Mouse (Mus musculus) gastrocnemius, postnatal 10 days (tissue): ENCODE results near the gene Fgf8. TPM values are rescaled to one million over a fixed set of nuclear protein-coding genes. Genes with fewer than 3 reads are reported as not detected.

Experiments
- DNase-seq: peaks from one replicate; pipeline ENCODE4 v3.0.0; 2021; ENCODE audit warnings: mixed read lengths
- long read RNA-seq, 2 experiments: library from polyadenylated mRNA; stranded (forward); transcript quantifications; one replicate each; pipeline ENCODE4 v2.0.0; 2021
- total RNA-seq, 2 experiments: library from RNA; stranded (reverse); gene quantifications; 2 replicates each; pipeline ENCODE4 v1.2.3; 2021

Gene Fgf8
- total RNA-seq, result not detected
- long read RNA-seq, experiment 1, result 0 reads
- long read RNA-seq, experiment 2, result 0 reads

DNA sequence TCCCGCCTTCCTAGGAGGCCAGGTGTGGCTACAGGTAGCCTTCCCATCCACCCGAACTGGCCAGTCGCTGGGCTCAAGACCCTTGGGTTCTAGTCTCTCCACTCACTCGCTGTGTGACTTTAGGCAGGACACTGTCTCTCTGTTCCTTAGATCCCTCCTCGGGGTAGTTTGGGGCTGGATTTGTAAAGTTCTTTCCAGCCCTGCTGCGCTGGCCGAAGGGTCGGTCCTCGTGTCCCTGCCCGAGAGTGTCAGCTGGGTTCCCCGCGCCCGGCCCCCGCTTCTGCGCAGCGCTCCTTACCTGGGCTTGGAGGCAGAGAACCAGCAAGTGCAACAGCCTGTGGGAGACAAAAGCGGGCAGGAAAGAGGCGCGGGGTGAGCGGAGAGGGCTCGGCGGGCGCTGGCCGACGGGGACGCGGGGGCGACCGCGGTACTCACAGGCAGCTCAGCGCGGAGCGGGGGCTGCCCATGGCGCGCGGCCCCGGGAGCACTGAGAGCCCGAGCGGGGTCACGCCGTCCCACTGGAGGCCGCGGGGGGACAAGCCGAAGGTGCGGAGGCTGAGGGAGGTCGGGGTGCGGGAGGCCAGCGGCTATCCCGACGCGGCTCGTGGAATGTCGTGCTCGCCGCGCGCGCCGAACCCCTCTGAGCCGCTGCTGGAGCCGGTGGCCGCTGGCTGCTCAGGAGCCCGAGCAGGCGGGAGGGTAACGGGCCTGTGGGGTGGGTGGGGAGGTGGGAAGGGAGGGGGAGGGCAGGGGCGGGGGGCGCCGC is at the start of gene Fgf8:
Gene Fgf8 (minus strand): TSS at position 698 of the 766 bp plus-strand sequence.
- peak; percentile 27 for DNase-seq

DNA sequence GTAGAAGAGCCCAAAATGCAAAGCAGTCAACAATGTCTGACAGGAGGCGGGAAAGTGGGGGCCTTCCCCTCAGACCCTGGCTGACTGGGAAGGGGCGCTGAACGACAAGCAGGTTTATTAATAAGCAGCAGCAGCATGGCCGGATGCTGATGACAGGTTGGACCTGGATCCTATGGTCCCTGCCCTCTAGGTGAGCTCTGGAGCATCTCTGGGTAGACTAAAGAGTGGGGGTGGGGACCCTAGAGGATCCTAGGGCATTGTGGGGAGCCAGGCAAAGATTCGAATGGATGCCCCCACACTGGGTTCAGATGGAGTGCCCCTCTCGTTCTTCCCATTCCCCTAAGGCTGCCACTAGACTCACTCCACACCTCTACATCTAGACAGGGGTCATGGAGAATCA is 49.7 kb upstream of the Fgf8 start:
- no peak for DNase-seq

DNA sequence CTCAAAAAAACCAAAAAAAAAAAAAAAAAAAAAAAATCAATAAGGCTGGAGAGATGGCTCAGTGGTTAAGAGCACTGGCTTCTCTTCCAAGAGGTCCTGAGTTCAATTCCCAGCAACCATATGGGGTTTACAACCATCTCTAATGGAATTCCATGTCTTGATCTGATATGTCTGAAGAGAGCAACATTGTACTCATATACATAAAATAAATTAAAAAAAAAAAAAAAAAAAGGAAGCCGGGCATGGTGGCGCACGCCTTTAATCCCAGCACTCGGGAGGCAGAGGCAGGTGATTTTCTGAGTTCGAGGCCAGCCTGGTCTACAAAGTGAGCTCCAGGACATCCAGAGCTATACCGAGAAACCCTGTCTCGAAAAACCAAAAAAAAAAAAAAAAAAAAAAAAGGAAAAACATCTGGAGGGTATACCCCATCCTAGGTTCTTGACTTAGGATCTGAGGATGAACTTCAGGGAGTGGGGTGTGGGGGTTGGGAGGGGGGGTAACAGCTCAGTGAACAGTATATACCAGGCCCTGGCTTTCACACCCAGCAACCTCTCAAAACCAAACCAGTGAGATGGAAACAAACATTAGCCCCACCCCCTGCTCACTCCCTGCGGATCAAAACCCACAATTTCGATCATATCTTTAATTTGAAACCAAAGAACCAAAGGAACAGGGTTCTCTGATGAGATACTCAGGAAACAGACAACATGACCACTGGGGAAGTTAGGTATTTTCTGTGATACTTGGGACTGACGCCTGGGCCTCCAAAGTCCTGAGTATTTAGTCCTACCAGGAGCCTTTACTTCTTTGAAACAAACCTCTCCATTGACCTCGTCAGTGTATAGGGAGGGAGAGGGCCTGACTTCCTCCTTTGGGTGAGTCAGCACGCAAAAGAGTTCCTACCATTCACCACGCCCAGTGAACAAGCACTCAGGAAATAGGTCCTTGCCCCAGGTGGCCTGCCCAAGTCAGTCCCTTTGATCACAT is 47.5 kb upstream of the Fgf8 start:
- no peak for DNase-seq

DNA sequence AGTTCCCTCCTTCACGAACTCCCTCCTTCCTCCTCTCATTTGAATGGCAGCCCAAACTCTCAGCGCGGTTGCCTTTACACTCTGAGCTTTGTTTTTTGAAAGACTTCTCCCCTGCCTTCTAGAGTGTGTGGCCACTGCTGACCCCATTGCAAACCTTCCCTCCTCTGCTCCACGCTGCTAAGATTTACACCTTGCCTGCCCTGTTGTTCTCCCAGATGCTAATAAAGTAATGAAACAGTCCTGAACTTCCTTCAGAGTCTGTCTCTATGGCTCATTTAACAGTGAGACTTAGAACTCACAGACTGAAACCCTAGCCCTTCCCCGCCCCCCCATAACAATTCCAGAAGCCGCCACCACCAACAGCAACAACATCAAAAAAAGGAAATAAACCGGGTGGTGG is 46.6 kb upstream of the Fgf8 start:
- no peak for DNase-seq

DNA sequence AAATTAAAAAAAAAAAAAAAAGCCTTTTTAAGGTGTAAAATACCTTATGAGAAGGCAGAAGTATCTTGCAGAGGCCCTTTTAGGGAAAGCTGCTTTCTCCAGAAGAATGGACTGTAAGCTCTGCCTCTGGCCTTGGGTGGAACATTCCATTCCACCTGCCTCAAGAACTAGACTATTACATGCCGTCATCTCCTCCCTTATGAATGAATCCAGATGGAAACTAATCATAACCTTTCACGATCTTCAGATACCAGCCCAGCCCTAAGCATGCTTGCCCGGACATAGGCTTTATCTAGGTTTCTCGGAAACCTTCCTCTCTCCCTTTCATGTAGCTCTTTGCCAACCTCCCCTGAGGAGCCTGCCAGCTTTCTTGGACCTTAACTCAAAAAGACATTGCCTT is 45.6 kb upstream of the Fgf8 start:
- DNase-seq, result no peak

DNA sequence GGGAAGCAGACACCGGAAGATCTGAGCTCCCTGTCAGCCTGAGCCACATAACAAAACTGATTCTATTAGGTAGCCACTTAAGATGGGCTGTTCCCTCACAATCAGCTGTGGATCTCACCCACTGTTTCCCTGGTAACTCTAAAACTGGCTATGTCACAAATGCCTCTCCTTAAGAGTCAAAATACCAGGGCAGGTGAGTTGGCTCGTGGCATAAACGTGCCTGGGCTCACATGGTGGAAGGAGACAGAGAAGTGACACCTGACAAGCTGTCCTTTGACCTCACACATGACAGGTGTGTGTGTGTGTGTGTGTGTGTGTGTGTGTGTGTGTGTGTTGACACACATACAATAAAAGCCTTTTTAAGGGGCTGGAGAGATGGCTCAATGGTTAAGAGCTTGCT is 44.7 kb upstream of the Fgf8 start:
- DNase-seq, result no peak

DNA sequence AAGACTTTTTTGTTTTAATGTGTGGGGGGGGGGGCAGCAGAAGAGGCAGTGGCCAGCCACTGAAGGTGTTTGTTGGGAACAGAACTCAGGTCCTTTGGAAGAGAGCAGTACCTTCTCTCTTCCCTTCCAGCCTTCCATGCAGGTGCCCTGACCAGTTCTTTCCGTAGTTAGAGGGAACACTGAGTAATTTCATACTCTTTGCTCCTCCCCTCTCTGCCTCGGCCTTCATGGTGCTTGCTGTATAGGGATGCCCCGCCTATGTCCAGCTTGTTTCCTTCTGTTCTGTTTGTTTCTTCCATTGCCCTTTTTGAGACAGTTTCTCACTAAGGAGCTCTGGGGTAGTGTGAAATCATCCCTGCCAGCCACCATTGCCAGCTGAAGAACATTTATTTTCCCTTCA is 42.8 kb upstream of the Fgf8 start:
- DNase-seq, result no peak

DNA sequence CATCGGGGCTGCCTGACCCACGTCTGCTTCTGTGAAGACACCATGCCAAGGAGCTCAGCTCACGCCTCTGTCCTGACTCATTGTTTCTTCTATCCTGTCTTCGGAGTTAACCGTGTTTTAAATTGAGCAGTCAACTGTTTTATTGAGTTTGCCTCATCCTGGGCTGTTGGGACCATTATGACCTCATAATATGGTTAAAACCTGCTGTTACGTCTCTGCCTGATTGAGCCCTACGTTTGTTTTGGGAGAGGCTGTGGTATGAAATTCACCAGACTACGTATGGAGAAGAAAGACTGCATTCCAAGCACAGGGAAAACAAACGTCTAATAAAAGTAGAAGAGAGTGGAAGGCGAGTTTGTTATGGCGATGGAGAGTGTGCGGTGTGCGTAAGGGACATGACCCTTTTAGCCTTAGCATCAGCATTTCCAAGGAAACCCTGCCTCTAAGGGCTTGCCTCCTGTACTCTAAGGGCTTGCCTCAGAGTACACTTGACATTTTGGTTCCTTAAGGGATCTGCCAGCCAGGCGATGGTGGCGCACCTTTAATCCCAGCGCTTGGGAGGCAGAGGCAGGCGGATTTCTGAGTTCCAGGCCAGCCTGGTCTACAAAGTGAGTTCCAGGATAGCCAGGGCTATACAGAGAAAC is 41.3 kb upstream of the Fgf8 start:
- DNase-seq, result no peak

DNA sequence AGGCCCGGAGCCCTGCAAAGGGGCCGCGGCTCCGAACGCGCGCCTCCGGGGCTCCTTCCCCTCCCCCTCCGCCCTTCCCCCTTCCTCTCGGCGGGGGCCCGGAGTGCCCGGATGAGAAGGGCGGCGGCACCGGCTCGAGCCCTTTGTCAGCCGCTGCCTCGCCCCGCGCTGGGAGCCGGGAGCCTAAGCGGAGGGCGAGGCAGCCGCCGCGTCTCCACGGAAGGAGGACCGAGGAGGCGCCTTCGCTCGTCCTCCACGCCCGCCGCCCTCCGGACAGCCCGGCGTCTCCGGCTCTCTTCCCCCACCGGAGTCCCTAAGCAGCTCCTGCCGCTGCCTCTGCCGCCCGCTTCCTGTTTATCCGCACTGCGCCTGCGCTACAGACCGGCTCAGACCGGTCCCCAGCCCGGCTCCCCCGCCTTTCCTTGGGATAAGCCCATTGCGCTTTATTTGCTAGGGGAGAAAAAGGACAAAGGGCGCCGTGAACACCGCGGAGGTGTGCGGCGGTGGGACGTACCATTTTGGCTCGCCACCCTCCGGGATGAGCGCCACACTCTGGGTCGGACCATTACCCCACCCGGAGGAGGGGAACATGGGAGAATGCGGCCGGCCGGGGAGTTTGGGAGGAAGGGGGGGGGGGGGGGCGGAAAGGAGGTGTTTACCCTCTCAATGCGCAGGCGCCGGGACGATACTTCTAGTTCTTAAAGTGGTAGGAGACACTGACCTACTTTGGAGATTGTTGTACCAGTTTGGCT is 40.6 kb upstream of the Fgf8 start, which contains the start of gene Mgea5:
Gene Mgea5 (minus strand): TSS at position 657 of the 752 bp plus-strand sequence.
- peak; percentile 96 for DNase-seq

DNA sequence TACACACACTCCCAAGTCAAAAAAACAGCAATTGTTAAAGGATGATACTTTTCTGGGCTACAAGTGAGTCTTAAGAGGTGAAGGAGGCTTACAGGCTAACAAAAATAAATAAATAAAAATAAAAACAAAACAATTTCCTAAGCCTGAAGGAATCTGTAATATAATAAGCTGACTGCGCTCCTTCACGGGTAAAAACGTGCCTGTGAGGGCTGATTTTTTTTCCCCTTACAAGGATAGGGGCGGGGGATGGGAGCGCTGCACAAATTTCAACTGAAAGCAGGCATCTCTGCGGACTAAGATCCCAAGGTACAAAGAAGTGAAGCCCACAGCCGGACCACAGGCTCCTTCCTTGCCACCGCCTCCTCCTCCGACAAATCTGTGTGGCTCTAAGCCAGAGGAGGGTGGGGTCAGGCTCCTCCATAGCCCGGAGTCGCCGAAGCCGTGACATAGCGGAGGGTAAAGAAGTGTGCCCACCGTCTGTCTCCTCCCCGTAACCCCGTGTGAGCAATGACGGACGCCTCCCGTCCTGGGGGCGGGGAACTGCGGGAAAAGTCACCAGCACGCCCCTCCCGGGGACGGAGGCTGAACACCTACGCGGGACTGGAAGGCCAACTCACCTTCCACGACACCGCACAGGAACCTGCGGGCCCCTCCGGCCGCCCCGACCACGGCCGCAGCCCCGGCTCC is 39.7 kb upstream of the Fgf8 start:
- DNase-seq, result peak; percentile 62

DNA sequence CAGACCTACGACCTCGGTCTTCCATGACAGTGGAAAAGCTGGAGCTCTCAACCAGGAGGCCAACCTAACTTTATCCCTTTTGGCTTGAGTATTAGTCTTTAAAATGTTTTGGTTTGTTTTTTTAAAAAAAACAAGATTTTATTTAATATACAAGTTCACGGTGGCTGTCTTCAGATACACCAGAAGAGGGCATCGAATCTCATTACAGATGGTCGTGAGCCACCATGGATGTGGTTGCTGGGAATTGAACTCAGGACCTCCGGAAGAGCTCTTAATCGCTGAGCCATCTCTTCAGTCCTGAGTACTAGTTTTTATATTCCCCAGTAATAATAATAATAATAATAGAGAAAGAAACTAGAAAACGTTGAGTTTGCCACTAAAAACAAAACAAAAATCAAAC is 39.0 kb upstream of the Fgf8 start:
- DNase-seq, result no peak

DNA sequence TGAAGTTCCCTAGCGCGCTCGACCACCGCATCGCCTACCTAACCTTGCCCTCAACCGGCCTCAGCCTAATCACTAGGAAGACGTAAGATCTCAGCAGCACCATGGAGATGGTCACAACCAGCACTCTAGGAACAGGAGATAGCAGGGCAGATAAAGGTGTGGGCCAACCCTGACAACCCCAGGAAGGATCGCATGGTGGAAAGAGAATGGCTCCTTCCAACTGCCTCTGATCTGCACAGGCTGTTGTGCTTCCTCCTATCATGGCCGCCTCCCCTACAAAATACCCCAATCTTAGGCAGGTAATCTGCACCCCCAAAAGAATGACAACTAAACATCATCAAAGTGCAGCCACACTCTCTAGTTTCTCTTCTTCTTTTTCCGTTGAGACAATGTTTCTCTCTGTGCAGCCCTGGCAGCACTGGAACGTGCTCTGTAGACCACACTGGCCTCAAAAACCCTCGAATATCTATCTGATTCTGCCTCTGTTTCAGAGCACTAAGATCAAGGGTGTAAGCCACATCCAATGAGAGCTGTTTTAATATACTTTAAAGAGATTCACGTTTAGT is 37.7 kb upstream of the Fgf8 start:
- DNase-seq, result no peak

DNA sequence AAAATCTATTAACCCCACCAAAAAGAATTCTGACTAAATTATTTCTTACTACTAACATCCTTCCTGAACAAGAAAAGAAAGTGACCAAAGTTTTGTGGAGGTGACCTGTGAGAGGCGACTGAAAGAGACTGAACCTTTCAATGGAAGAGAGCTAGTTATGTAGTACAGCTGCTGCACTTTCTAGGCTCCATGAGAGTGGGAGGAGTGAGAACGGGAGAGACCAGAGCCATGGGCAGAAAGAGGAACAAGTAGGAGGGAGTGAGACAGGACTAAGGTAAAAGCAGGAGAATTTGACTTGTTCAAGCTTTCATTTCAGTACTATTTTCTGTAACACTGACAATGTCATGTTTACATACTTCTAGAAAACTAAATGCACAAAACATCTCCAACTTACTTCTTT is 32.8 kb upstream of the Fgf8 start:
- DNase-seq, result no peak

DNA sequence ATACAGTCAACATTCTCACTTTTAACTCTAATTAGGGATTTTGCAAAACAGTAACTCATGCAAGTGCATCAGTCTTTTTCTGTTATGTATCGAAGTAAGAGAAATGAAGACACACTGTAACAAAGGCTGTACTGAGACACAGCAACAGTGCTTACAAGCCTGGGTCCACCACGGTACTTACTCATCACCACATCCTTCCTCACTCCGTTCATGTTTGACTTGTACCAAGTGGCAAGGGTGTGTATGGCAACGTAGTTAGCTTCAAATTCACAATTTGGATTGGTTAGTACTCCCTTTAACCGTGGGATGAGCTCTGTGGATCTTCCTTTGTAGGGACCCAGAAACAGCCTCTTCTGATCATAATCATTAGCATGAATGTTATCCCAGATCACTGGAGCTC is 28.8 kb upstream of the Fgf8 start:
- no peak for DNase-seq

DNA sequence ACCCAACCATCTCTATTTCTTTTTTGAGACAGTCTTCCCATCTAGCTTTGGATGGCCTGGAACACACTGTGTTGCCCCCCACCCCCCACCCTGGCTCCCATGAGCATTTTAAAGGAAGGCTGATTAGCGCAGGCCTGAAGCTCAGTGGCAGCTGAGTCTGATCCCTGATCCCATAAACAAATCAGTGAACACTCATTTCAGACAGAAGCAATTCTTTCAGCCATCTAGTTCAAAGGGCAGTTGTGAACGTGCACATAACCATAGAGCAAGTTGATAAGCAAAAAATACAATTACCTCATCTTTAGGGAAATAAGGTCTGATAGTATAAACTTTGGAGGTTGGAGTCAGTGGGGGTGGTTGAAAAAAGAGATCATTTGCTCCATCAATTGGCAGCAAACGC is 18.1 kb upstream of the Fgf8 start:
- no peak for DNase-seq

DNA sequence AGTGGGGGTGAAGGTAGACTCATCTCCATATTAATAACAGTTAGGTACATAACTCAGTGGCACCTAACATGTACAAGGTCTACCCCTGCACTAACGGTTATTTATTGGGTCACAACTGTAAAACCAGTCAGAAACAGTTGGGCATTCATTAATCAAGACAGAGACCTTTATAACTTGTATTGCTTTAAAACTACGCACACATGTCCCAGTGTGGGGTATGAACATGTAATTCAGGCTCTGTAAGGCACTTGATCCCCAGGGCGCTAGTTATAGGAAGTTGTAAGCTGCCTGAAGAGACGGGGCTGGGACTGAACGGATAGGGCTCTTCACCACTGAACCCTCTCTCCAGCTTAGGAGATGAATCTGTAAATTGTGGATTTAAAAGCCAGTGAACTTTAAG is 16.0 kb upstream of the Fgf8 start:
- DNase-seq, result no peak

DNA sequence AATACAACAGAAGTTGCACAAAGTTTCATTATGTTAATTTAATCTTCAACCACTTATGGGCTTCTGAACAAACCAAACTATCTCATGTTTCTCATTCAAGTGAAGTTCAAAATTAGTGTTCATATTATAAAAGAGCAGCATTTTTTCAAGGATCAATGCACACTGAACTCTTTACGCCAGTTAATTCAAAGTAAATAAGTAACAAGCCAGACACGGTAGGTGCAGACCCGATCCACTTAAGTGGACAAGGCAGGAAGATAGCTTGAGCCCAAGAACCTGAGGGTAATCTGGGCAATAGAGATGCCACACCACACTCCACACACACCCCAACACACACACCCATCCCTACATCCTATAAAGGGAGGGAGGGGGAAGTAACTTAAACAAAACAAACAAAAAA is 10.8 kb upstream of the Fgf8 start:
- DNase-seq, result no peak

DNA sequence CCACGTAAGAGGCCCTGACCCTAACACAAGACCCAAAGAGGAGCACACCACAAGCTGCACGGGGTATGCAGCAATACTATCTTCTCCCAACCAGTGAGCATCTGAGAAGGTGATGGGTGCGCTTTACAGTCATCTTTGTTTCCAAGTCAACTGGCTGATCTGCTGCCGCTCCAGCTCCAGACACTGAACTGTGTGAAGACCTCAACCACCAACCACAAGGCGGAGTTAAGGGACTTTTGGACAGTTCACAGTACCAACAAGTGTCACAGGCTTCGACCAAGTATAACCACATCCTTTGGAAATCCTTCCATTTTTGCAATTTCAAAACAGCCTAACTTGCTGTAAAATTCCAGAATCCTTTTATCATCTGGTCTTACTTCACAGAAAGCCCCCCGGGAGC is 9.2 kb upstream of the Fgf8 start:
- no peak for DNase-seq

DNA sequence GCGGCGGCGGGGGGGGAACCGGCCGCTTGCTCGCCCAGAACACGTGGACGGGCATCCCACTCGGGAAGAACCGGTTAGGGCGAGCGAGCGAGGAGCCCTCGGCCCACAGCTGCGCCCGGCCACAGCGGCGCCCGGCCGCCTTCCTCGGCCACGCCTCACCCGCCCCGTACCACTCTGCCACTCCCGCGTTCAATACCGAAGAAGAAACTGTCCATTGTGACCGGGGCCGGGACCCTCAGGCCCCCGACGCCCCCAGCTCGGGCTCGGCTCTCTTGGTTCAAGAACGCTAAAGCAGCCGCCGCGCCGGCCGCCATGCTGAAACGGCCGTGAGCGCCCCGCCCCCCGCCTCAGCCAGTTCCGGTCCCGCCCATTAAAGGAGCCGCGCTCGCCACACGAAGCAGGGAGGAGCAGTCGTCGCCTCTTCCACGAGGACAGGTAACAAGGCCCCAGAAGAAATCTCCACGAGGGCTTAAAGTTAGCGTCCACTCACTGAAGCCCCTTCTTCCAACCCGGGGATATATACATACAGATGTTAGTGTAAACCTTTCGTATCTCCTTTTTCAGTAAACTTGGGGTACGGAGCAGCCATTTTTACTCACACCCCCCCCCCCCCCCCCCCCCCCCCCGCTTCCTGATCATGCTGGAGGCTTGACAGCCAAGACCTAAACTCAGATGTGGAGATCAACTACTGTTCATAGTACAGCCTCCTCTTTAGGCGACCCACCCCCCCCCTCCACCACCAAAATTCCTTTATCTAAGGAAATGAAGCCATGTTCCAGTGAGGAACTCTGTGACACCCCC is 6.7 kb upstream of the Fgf8 start, which contains the start of gene Npm3:
Gene Npm3 (minus strand): TSS at position 349 of the 801 bp plus-strand sequence.
- peak; percentile 88 for DNase-seq

DNA sequence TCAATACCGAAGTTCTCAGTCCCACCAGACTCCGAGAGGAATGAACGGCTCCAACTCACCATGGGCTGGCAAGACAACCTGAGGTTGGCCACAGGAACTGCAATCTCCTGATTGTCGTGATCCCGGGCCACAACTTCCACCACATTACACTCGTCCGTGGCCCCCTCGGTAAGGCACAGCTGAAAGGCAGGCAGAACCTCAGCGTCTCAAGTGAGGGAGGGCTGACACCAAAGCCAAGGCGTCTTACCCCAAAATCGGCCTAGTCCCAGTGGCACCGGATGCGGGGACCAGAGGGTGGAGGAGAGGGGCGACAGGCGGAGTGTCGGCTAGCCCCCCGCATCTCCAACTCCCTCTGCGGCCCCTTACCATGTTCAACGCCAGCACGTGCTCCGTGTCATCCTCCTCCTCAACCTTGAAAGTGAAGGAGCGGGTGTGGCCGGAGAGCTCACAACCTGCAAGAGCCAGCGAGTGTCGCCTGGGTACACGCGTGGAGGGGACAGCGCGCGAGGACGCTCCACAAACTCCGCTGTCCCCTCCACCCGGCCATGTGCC is 6.1 kb upstream of the Fgf8 start:
- DNase-seq, result no peak
